Mouse (Mus musculus): Measurements from ENCODE around the gene Plod3.

Gene Plod3

DNA sequence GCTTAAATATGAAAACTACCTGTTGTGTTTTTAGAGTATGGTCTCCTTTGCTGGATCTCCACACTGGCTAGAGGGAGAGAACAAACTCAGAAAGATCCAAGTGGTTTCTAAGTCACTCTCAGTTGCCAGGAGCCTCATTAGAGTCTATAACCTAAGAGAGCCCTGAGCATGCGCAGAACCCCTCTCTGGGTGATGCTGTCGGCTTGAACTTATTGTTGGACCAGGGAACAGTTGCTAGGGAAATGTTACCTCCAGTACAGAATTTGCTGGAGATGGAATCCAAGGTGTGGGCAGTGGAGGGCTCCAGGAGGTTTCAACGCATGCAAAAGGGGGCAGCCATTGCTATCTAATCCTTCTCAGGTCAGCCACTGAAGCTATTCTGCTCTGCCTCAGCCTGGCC, 37.5 kb downstream of the Plod3 start:
- no peak for DNase-seq (ENCODE audit: low read depth, low spot score)

DNA sequence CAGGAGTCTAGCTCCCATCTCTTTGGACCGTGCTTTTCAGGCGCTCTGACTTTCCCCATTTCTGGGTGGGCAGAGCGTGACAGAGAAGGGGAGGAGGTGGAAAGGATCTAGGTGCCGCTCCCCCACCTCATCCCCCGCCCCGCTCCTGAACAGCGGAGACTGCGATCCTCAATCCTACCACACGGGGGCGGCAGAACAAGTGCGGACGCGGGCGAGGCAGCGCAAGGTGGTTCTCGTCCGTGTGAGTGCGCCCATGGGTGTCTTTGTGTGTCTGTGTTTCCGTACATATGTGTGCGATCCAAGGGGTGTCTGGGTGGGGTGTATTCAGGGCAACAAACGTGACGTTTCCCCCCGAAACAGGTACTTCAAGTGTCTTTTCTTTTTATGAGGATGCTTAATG, 38.3 kb downstream of the Plod3 start:
- DNase-seq (ENCODE audit: low read depth, low spot score): peak; percentile 89

DNA sequence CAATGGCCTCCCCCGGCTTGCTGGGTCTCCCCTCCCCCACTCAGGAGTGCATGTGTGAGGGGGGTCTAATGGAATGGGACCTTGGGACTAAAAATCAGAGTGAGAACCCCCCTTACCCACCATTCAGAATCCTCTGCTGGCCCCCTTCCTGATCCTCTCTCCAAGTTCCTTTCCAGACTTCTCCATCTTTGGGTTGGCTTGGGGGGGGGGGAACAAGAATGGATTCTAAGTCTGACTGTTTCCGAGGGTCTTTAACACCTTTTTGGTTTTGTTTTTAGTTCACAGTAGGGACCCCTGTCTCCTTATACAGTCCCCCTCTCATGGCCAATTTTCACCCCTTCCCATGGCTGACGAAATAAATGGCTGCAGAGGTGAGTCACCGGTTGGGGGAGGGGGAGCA, 39.3 kb downstream of the Plod3 start, which contains the start of gene Vgf:
Vgf (plus strand) TSS at position 301 of the 400 bp plus-strand sequence.
- no peak for DNase-seq (ENCODE audit: low read depth, low spot score)

DNA sequence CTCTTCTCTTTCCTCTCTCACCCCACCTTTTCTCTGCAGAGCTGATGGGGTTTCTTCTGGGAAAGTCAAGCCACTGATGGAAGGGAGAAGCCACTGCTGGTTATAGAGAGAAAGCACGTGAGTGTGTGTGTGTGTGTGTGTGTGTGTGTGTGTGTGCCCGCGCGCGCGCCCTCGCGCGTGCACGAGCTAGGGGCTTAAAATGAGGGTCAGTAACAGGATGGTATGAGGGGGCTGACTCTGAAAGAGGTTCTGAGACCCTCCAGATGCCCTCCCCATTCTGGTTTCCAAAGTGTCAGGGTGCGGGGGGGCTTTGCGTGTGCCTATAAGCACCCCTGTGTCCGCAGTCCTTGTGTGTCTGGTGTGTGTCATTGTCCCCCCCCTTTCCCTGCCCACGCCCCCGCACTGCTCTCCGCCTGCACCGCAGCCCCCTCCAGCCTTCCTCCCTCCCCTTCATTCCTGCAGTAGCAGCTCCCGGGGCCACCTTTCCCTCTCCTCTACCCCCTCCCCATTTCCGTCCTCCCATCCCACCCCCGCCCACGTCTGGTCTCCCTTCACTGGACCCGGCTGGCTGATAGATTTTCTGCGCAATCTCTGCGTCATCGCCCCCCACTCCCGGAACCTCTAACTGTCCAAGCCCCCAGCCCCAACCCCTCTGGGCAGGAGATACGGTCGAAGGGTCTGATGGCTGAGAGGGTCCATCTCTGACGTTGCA, 41.9 kb downstream of the Plod3 start:
- DNase-seq (ENCODE audit: low read depth, low spot score): peak; percentile 17

DNA sequence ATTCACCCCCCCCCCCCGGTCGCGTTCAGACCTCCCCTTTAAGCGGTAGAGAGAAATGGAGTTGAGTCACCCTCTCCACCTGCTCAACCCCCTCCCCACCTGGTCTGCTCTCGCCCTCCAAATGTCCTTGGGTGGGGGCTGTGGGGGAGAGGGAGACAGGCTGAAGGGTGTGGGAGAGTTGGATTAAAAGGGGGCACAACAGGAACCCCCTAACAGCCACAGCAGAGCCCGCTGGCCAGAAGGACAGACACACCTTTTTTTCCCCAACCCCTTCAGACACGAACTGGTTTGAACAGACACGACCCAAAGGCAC, 42.4 kb downstream of the Plod3 start:
- DNase-seq (ENCODE audit: low read depth, low spot score): no peak

DNA sequence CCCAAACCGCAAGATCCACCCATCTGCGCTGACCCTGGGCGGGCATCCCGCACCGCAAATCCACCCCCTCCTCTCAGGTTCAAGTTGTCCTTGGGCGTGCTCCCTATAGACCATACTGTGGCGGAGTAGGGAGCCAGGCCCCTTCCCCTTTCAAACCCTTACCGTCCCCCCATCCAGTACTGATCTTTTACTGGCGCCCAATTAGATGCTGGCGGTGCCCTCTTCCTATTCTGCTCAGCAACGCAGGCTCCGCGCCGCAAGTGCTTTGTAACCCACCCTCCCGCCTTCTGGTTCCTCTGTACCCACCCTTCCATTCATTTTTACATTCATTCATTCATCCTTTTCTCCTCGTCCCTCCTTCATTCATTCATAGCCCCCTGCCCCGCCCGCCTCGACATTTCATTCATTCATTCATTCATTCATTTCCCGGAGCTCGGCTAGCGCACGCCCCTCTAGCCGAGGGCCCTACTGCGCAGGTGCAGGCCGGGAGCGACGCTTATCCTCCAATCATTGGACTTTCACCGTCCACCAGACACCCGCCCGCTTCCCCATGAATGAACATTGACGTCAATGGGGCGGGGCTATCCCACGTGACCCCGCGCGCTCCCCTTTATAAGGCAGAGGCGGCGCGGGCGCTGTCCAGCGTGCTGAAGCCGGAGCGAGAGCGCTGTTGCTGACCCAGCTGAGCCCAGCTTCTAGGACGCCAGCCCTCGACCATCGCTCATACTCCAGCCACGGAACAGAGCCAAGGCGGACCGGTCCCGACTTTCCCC, 43.0 kb downstream of the Plod3 start:
- peak; percentile 95 for DNase-seq (ENCODE audit: low read depth, low spot score)

DNA sequence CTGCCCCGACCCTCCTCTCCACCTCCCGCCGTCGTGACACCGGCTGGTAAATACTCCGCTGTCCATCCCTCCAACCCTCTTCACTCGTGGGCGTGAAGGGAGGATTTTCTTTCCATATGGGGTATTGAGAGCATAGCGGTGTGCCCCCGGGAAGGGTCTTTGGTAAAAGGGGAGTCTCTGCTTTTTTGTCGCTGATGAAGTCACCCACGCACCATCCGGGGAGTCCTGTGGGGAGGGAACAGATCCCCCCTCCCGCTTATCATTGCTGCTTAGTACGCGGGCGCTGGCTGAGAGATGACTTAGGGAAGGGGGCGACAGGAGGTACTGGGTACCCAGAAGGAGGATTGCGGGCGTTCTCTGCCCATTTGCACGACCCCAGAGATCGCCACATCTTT, 43.6 kb downstream of the Plod3 start:
- no peak for DNase-seq (ENCODE audit: low read depth, low spot score)

DNA sequence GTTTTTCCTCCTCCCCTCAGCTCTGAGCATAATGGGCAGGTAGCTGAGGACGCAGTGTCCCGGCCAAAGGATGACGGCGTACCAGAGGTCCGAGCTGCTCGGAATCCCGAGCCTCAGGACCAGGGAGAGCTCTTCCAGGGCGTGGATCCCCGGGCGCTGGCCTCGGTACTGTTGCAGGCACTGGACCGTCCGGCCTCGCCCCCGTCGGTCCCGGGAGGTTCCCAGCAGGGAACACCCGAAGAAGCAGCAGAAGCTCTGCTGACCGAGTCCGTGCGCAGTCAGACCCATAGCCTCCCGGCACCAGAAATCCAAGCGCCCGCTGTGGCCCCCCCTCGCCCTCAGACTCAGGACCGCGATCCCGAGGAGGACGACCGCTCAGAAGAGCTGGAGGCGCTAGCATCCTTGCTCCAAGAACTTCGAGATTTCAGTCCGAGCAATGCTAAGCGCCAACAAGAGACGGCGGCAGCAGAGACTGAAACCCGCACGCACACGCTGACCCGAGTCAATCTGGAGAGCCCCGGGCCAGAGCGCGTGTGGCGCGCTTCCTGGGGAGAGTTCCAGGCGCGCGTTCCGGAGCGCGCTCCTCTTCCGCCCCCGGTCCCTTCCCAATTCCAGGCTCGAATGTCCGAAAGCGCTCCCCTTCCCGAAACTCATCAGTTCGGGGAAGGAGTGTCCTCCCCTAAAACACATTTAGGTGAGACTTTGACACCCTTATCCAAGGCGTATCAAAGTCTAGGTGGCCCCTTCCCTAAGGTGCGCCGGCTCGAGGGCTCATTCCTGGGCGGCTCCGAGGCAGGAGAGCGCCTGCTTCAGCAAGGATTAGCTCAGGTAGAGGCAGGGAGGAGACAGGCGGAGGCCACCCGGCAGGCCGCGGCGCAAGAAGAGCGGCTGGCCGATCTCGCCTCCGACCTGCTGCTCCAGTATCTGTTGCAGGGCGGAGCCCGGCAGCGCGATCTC, 44.5 kb downstream of the Plod3 start:
- peak; percentile 20 for DNase-seq (ENCODE audit: low read depth, low spot score)

DNA sequence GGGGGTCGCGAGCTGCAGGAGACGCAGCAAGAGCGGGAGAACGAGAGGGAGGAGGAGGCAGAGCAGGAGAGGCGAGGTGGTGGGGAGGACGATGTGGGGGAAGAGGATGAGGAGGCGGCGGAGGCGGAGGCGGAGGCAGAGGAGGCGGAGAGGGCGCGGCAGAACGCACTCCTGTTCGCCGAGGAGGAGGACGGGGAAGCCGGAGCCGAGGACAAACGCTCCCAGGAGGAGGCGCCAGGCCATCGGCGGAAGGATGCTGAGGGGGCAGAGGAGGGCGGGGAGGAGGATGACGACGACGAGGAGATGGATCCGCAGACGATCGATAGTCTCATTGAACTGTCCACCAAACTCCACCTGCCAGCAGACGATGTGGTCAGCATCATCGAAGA, 45.2 kb downstream of the Plod3 start:
- peak; percentile 55 for DNase-seq (ENCODE audit: low read depth, low spot score)

DNA sequence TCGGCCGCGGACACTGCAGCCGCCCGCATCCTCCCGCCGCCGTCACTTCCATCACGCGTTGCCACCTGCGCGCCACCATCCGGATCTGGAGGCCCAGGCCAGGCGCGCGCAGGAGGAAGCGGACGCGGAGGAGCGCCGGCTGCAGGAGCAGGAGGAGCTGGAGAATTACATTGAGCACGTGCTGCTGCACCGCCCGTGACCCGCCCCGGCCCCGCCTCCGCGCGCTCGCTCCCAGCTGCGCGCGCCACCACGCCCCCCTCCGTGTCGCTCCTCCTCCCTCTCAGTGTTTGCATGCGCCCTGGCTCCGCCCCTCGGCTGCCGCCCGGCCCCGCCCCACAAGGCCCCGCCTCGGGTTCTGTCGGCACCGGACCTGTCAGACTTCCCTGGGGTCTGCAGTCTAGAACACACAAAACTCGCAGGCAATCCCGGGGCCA, 45.8 kb downstream of the Plod3 start:
- peak; percentile 94 for DNase-seq (ENCODE audit: low read depth, low spot score)

DNA sequence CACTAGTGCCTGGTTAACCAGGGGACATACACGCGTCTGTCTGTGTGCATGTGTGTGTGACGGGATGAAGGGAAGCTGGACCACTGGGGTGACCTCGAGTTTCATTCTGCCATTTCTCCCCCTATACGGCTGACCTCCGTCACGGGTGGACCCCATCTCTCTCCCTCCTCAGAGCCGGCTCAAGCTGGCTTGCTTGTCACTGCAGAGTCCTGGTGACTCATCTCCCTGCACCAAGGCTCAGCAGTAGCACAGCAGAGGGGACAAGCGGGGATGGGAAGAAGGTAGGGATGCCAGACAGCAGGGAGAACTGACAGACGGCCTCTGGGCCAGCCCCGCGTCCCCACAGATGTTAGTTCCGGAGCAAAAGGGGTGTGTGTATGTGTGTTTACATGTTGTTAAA, 49.4 kb downstream of the Plod3 start:
- no peak for DNase-seq (ENCODE audit: low read depth, low spot score)

DNA sequence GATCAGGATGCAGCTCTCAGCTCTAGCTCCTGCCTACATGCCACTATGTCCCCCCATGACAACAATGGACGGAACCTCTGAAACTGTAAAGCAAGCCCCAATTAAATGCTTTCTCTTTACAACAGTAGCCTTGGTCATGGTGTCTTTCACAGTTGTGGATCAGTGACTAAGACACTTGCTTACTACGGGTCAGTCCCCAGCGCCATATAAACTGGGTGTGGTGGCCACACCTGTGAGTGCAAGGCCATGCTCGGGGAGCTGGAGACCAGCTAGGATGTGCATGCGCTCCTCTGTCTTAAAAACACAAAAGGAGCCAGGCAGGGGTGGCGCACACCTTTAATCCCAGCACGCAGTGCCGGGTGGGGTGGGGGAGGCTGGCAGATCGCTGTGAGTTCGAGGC, 52.6 kb downstream of the Plod3 start:
- DNase-seq (ENCODE audit: low read depth, low spot score): no peak

DNA sequence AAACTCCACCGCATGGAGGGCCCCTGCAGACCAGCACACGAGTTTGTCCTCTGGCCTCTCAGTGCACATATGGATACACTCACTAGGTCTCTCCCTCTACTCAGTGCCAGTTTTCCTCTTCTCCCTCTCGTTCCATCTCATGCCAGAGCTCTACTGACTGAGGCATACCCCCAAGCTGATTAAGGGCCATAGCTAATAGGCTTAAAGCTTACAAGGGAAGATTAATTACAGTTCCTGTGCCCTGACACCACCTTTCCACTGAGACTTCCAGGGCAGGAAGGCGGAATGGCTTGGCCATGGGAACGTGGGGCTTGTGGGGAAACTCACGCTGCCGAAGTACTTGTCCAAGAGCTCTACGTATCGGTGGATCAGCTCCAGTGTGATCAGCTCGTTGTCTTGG, 54.6 kb downstream of the Plod3 start:
- no peak for DNase-seq (ENCODE audit: low read depth, low spot score)

DNA sequence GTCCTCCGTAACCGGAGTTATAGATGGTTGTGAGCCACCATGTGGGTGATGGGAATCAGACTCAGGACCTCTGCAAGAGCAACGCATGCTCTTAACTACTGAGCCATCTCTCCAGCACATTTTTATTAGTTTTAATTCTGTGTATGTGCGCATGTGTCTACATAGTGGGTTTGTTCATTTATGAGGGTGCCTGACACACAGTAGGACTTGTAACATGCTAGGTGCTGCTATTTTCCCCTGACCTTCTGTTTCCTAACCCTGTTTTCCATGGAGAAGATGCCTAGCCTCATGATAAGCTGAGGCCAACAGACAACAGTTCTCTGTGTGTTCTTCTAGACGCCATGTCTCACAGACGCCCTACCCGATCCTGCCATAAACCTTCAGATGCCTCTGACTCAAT, 57.2 kb downstream of the Plod3 start:
- DNase-seq (ENCODE audit: low read depth, low spot score): no peak

DNA sequence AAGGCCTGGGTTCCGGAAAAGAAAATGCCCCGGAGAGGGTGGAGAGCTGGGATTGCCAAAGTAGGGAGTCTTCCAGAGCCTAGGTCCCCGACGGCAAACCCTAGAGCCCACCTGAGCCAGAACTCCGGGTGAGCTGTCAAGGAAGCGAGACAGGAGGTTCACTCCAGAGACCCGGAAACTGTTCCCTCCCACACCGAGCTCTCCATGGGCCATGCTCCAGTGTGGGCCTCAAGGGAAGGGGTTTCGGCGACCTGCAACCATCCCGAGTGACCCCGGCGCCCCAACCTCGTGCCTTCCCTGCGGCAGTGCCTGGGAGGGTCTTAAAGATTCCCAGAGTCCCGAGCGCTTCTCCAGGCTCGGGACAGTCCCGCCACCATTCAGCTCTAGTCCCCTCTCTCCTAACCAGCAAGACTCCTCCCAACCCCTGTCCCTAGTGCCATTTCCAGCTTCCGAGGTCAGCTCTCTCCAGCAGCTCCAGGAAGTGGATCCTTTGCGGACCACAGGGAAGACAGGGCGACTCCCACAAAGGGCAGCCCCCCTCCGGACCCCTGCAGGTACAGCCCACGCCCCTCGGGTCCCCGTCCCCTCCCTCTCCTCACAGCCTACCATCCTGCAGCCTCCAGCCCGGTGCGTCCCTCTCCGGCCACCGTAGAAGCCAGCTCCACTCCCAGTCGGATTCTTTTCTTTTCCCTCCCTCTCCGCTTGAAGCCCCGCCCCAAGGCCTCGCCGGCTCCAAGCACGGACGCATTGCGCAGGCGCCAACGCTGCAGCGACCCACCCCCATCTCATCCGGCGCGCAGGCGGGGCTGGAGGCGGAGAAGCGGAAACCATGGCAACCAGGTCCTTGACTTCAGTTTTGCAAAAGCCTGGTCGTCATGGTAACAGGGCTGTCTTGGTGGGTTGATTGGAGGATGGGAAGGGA, 58.8 kb downstream of the Plod3 start, which contains the start of gene Ap1s1:
Ap1s1 (minus strand) TSS at position 734 of the 922 bp plus-strand sequence.
- DNase-seq (ENCODE audit: low read depth, low spot score): peak; percentile 99
